In the genomic region with DNA sequence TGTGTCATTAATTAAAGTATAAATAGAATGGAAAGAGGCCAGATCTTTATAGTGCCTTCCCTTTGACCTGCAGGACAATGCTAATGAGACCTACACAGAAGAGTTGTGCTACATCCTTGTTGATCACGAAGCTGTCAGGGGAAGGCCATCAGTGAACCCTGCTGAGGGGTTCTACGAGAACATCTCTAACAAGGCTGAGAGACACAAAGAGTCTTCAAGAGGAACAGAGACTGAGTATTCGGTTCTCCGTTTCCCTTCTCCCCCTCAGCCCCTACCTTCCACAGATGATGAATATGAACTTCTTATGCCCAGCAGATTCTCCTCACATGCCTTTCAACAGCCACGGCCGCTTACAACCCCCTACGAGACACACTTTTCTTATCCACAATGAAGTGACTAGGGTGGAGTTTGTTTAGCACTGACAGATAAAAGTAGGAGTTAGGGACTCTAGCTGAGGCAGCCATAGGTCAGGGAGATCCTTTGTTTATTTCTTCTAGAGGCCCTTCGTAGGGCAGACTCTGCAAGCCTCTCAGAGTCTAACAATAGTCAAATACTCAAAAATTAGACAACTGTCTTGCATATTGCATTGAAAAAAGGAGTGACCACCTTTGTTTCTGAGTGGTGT, we compare ENCODE assay signal across 14 mouse cellular contexts. TPM values are rescaled to one million over a fixed set of nuclear protein-coding genes. Genes with fewer than 3 reads are reported as not detected.
"Had no signal": no experiment of that assay in that cellular context is flagged by ENCODE, and none has a peak within 500 bp of the region (broad histone marks: within the 10 kb centered on the region; RNA-seq: fewer than 3 reads in every experiment).

No protein-coding gene starts in this region.

- H3K4me1 ChIP-seq: kidney, embryonic 15.5 days; limb, embryonic 10.5 days; midbrain, embryonic 12.5 days; neural tube, embryonic 13.5 days; stomach, embryonic 15.5 days had no signal

- H3K9ac ChIP-seq: kidney, embryonic 15.5 days; midbrain, embryonic 12.5 days; neural tube, embryonic 13.5 days; stomach, embryonic 15.5 days had no signal

- H3K27me3 ChIP-seq: kidney, embryonic 15.5 days; midbrain, embryonic 12.5 days; neural tube, embryonic 13.5 days; stomach, embryonic 15.5 days had no signal

- H3K27ac ChIP-seq: hindbrain, postnatal 0 days; kidney, embryonic 15.5 days; limb, embryonic 10.5 days; midbrain, embryonic 12.5 days; neural tube, embryonic 13.5 days; stomach, embryonic 15.5 days had no signal

- DNase-seq: kidney, adult 18-20 months; kidney, postnatal 14 days; lung, adult 2 months; retina, postnatal 1 day; thymus, adult 2 months; thymus, postnatal 25 days had no signal

- H3K36me3 ChIP-seq: kidney, embryonic 15.5 days; limb, embryonic 10.5 days; midbrain, embryonic 12.5 days; neural tube, embryonic 13.5 days; stomach, embryonic 15.5 days had no signal

- H3K4me2 ChIP-seq: kidney, embryonic 15.5 days; midbrain, embryonic 12.5 days; neural tube, embryonic 13.5 days; stomach, embryonic 15.5 days had no signal

- H3K4me3 ChIP-seq: kidney, embryonic 15.5 days; limb, embryonic 10.5 days; midbrain, embryonic 12.5 days; neural tube, embryonic 13.5 days; stomach, embryonic 15.5 days had no signal

- H3K9me3 ChIP-seq: kidney, embryonic 15.5 days; limb, embryonic 10.5 days; midbrain, embryonic 12.5 days; neural tube, embryonic 13.5 days; stomach, embryonic 15.5 days had no signal

- ATAC-seq: hindbrain, postnatal 0 days; midbrain, embryonic 16.5 days had no signal

RNA-seq across cellular contexts. Expression of gene Gcsam, which starts 9.7 kb away (rescaled TPM):
- polyA plus RNA-seq: hindbrain, postnatal 0 days; limb, embryonic 10.5 days; midbrain, embryonic 16.5 days had no signal

RNA-seq across cellular contexts. Expression of gene BC016579, which starts 34.0 kb away (rescaled TPM):
- polyA plus RNA-seq: hindbrain, postnatal 0 days; limb, embryonic 10.5 days; midbrain, embryonic 16.5 days; neural tube, embryonic 13.5 days; testis, adult 2 months had no signal
